Mouse (Mus musculus) CH12.LX (cell line): ENCODE measurements around the gene Elp4. TPM values are rescaled to one million over a fixed set of nuclear protein-coding genes. Genes with fewer than 3 reads are reported as not detected.

ENCODE experiments used
- DNase-seq: peaks from one replicate; pipeline ENCODE4 v3.0.0-alpha.2; 2013; ENCODE audit errors: extremely low read depth
- H3K27ac ChIP-seq: 2 replicates; pipeline ENCODE4 v1.5.1; 2012; ENCODE audit warnings: low read depth, mild to moderate bottlenecking, control low read depth, moderate library complexity; ENCODE audit not compliant: insufficient read depth
- H3K27me3 ChIP-seq: replicated peaks from 2 replicates; pipeline ENCODE3; 2012; ENCODE audit warnings: inconsistent platforms
- H3K36me3 ChIP-seq, 2 experiments: replicated peaks in 1 of 2; 2 replicates each; pipeline versions ENCODE3 to v1.6.1; 2012; ENCODE audit warnings: inconsistent platforms in 1 of 2, low read length in 1 of 2, mild to moderate bottlenecking in 1 of 2, mixed read lengths in 1 of 2, moderate library complexity in 1 of 2; ENCODE audit not compliant: control insufficient read depth in 1 of 2, insufficient read depth in 1 of 2
- H3K4me1 ChIP-seq, 2 experiments: 2 replicates each; pipeline ENCODE4 v1.6.1; 2012; ENCODE audit warnings: inconsistent platforms in 1 of 2, moderate library complexity in 1 of 2; ENCODE audit not compliant: insufficient read depth in 2 of 2, control insufficient read depth in 1 of 2
- H3K4me2 ChIP-seq: 2 replicates; pipeline ENCODE4 v1.6.1; 2012; ENCODE audit warnings: low read depth, mild to moderate bottlenecking, control low read depth; ENCODE audit not compliant: poor library complexity, insufficient read depth, severe bottlenecking
- H3K4me3 ChIP-seq, 3 experiments: fragments of 150-350 bp in 1 of 3; sonication (generic) in 1 of 3; replicated peaks in 1 of 3; 2 replicates each; pipeline versions ENCODE3 to v1.5.1; 2011 to 2012; ENCODE audit warnings: low read depth in 2 of 3, low read length in 2 of 3, mild to moderate bottlenecking in 2 of 3, moderate library complexity in 2 of 3, control low read depth in 1 of 3, improper control_type of control experiment in 1 of 3, inconsistent platforms in 1 of 3, mixed read lengths in 1 of 3; ENCODE audit not compliant: poor library complexity in 1 of 3
- H3K79me2 ChIP-seq: replicated peaks from 2 replicates; pipeline ENCODE4 v1.6.1; 2012; ENCODE audit warnings: mild to moderate bottlenecking, moderate library complexity; ENCODE audit not compliant: control insufficient read depth, poor library complexity, insufficient read depth, severe bottlenecking; ENCODE audit errors: extremely low read depth
- H3K9ac ChIP-seq: 2 replicates; pipeline ENCODE4 v1.6.1; 2012; ENCODE audit warnings: low read depth, mild to moderate bottlenecking, control low read depth, moderate library complexity; ENCODE audit not compliant: insufficient read depth
- H3K9me3 ChIP-seq: replicated peaks from 2 replicates; pipeline ENCODE3; 2012; ENCODE audit warnings: low read length, inconsistent platforms, mixed read lengths
- CTCF ChIP-seq, 2 experiments: IDR thresholded peaks in 1 of 2; conservative IDR thresholded peaks in 1 of 2; 2 replicates each; pipeline ENCODE4 v1.5.1; 2011 to 2012; ENCODE audit warnings: low read depth in 2 of 2, low read length in 2 of 2, improper control_type of control experiment in 1 of 2, inconsistent platforms in 1 of 2, mild to moderate bottlenecking in 1 of 2, moderate library complexity in 1 of 2
- E2F4 ChIP-seq: IDR thresholded peaks from 2 replicates; pipeline ENCODE4 v1.6.1; 2011; ENCODE audit warnings: low read depth, low read length, improper control_type of control experiment; ENCODE audit not compliant: insufficient replicate concordance
- EP300 ChIP-seq: IDR thresholded peaks from 2 replicates; pipeline ENCODE4 v1.6.1; 2011; ENCODE audit warnings: low read length, improper control_type of control experiment
- GABPA ChIP-seq: IDR thresholded peaks from 2 replicates; pipeline ENCODE4 v1.6.1; 2012; ENCODE audit warnings: low read depth, low read length, improper control_type of control experiment, inconsistent platforms; ENCODE audit not compliant: insufficient replicate concordance
- HCFC1 ChIP-seq: IDR thresholded peaks from 2 replicates; pipeline ENCODE4 v1.6.1; 2012; ENCODE audit warnings: low read depth, mild to moderate bottlenecking, inconsistent platforms, low read length, improper control_type of control experiment
- IRF4 ChIP-seq: IDR thresholded peaks from 2 replicates; pipeline ENCODE4 v1.6.1; 2014; ENCODE audit warnings: low read depth, mild to moderate bottlenecking, inconsistent platforms, low read length, improper control_type of control experiment
- JUN ChIP-seq: IDR thresholded peaks from 2 replicates; pipeline ENCODE4 v1.6.1; 2011; ENCODE audit warnings: low read depth, mild to moderate bottlenecking, low read length, improper control_type of control experiment, moderate library complexity; ENCODE audit not compliant: insufficient read depth
- MAFK ChIP-seq: IDR thresholded peaks from 2 replicates; pipeline ENCODE4 v1.6.1; 2011; ENCODE audit warnings: low read length, improper control_type of control experiment; ENCODE audit not compliant: insufficient replicate concordance
- MAX ChIP-seq: IDR thresholded peaks from 2 replicates; pipeline ENCODE4 v1.6.1; 2011; ENCODE audit warnings: low read length, improper control_type of control experiment
- MAZ ChIP-seq: IDR thresholded peaks from 2 replicates; pipeline ENCODE4 v1.6.1; 2012; ENCODE audit warnings: low read depth, mild to moderate bottlenecking, inconsistent platforms, low read length, improper control_type of control experiment, moderate library complexity
- MXI1 ChIP-seq: IDR thresholded peaks from 2 replicates; pipeline ENCODE4 v1.6.1; 2011; ENCODE audit warnings: mild to moderate bottlenecking, low read depth, low read length, improper control_type of control experiment
- PAX5 ChIP-seq: IDR thresholded peaks from 2 replicates; pipeline ENCODE4 v1.6.1; 2012; ENCODE audit warnings: low read length, inconsistent platforms, mixed read lengths
- POLR2A ChIP-seq: IDR thresholded peaks from 2 replicates; pipeline ENCODE4 v1.6.1; 2011; ENCODE audit warnings: low read depth, mild to moderate bottlenecking, improper control_type of control experiment, low read length
- RCOR1 ChIP-seq: conservative IDR thresholded peaks from 2 replicates; pipeline ENCODE4 v1.6.1; 2012; ENCODE audit warnings: low read depth, mild to moderate bottlenecking, inconsistent platforms, low read length, improper control_type of control experiment
- TBP ChIP-seq: conservative IDR thresholded peaks from 2 replicates; pipeline ENCODE4 v1.6.1; 2011; ENCODE audit warnings: low read depth, low read length, improper control_type of control experiment
- USF2 ChIP-seq: conservative IDR thresholded peaks from 2 replicates; pipeline ENCODE4 v1.6.1; 2011; ENCODE audit warnings: low read depth, low read length, improper control_type of control experiment
- ZC3H11A ChIP-seq: IDR thresholded peaks from 2 replicates; pipeline ENCODE4 v1.6.1; 2012; ENCODE audit warnings: low read depth, mild to moderate bottlenecking, inconsistent platforms, low read length, improper control_type of control experiment
- ZKSCAN1 ChIP-seq: IDR thresholded peaks from 2 replicates; pipeline ENCODE4 v1.6.1; 2012; ENCODE audit warnings: low read depth, inconsistent platforms, low read length, improper control_type of control experiment, borderline replicate concordance
- ZMIZ1 ChIP-seq: IDR thresholded peaks from 2 replicates; pipeline ENCODE4 v1.6.1; 2012; ENCODE audit warnings: low read depth, mild to moderate bottlenecking, inconsistent platforms, low read length, improper control_type of control experiment
- dilution Hi-C: fragments of 300-500 bp; cut with MboI; formaldehyde crosslinking; loops from 2 replicates; pipeline ENCODE4 v1.14.3; 2020; ENCODE audit warnings: low sequenced_read_pairs; ENCODE audit not compliant: extremely low pct_unique_long_range_greater_than_20kb, extremely low pct_ligation_motif_present
- in situ Hi-C: fragments of 300-500 bp; cut with MboI; formaldehyde crosslinking; loops from 3 replicates; pipeline ENCODE4 v1.14.3; 2019; ENCODE audit warnings: low sequenced_read_pairs, low pct_ligation_motif_present, low pct_unique_long_range_greater_than_20kb, mixed read lengths
- polyA plus RNA-seq: library from polyadenylated mRNA; unstranded; fragments of >175 nt; gene quantifications from 2 replicates; pipeline ENCODE4 v1.2.1, GENCODE M21; 2012; ENCODE audit warnings: low read depth; ENCODE audit not compliant: insufficient read length
- total RNA-seq, 2 experiments: library from RNA; depleted of rRNA; stranded (reverse); fragments of 300-350 nt in 1 of 2; fragments of >200 nt in 1 of 2; gene quantifications; 2 replicates each; pipeline ENCODE4 v1.2.3; 2012 to 2014

Gene Elp4
- total and polyA plus RNA-seq, 3 experiments, result 11.6 to 31.2 (median 21.3) TPM

DNA sequence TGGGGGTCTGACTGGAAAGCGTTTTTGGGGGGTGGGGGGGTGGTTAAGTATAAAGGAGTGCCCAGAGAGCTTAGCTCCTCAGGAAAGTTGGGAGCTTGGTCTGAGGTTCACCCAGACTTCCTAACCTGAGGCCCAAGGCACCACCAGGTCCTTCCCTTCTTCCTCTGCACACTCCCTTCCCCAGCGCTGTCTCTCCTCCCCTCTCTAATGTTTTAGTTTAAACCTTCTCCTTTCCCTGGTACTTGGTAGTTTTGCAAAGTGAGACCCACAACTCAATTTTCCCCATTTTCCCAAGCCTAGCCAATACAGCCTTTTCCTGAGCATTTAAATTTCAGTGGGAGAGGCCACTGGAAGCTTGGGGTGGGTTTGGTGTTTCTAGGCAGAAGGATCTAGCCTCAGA lies 225.0 kb downstream of the Elp4 start:
- H3K79me2 ChIP-seq, result no peaks in the 10 kb centered on the region
- no peak overlapping the region for H3K4me2 ChIP-seq
- H3K9me3 ChIP-seq, result peaks cover 8% of the 10 kb centered on the region
- H3K4me1 ChIP-seq, result peaks cover 2 to 10% of the 10 kb centered on the region in 2 experiments; a peak in 2 of 4 replicates
- dilution Hi-C loops, result no loop called here
- H3K4me3 ChIP-seq, result no peak overlapping the region
- in situ Hi-C loops, result no loop called here
- DNase-seq, result no peak
- H3K9ac ChIP-seq, result no peak overlapping the region
- no peak overlapping the region for H3K27ac ChIP-seq
- TF ChIP-seq ZKSCAN1, result no peak
- no peak for TF ChIP-seq ZC3H11A
- TF ChIP-seq EP300, result no peak
- TF ChIP-seq POLR2A, result no peak
- TF ChIP-seq ZMIZ1, result no peak
- TF ChIP-seq RCOR1, result no peak
- TF ChIP-seq MAZ, result no peak
- TF ChIP-seq HCFC1, result no peak
- TF ChIP-seq GABPA, result no peak
- TF ChIP-seq CTCF (conservative IDR thresholded peaks at IDR 0.05 in 1 of 2, IDR thresholded peaks at IDR 0.05 in 1 of 2; ENCODE audit: low read depth in 2 of 2, low read length in 2 of 2), result no peak
- no peak for TF ChIP-seq E2F4
- TF ChIP-seq MAX, result no peak
- TF ChIP-seq MAFK, result no peak
- TF ChIP-seq, all 38 proteins: peak for 0
- H3K27me3 ChIP-seq, result peaks cover 40% of the 10 kb centered on the region
- H3K36me3 ChIP-seq, result no peaks in the 10 kb centered on the region

DNA sequence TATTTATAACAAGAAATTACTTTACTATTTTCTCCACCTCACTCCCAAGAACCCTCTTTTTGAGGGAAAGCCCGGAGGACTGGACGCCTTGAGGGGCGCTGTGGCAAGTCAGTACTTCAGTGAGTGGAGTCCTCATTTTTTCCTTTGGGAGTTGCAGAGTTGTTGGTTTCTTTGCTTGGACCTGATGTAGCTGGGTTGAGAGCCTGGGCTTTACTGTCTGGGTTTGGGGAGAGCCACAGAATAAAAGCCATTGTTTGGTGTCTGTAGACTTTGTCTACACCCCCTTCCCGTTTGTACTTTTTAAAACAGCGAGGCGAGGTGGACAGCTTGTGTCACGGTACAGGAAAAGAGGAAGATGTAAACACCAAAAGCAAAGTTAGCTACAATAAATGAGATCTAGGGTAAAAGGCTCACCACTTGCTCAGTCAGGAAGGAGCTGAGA lies 225.5 kb downstream of the Elp4 start:
- Histone ChIP-seq H3K27me3 (peaks cover 44% of the 10 kb centered on the region), H3K79me2 (no peaks in the 10 kb centered on the region), H3K27ac (no peak overlapping the region), H3K36me3 (no peaks in the 10 kb centered on the region), H3K4me1 (peaks cover 2 to 10% of the 10 kb centered on the region in 2 experiments; a peak in 2 of 4 replicates), H3K9me3 (peaks cover 8% of the 10 kb centered on the region)
- in situ Hi-C loops, result no loop called here
- DNase-seq, result no peak
- TF ChIP-seq IRF4 (no peak), RCOR1 (no peak), CTCF (conservative IDR thresholded peaks at IDR 0.05 in 1 of 2, IDR thresholded peaks at IDR 0.05 in 1 of 2; ENCODE audit: low read depth in 2 of 2, low read length in 2 of 2) (no peak), POLR2A (no peak), JUN (no peak), USF2 (no peak), HCFC1 (no peak), TBP (no peak), ZMIZ1 (no peak), E2F4 (no peak), MXI1 (no peak), PAX5 (no peak)
- TF ChIP-seq, all 38 proteins: peak for 0
- Histone ChIP-seq H3K9ac (no peak overlapping the region), H3K4me2 (no peak overlapping the region), H3K4me3 (no peak overlapping the region)
- dilution Hi-C loops, result no loop called here
